Mouse (Mus musculus) stomach, embryonic 16.5 days (tissue): ENCODE measurements around the gene Fbxl17. TPM values are rescaled to one million over a fixed set of nuclear protein-coding genes. Genes with fewer than 3 reads are reported as not detected.

Source experiments
- ATAC-seq: fragments of 200-750 bp; cut with Nextera tagmentation; 2 replicates; pipeline ENCODE4 v1.8.0; 2017; ENCODE audit warnings: moderate number of reproducible peaks, moderate TSS enrichment; ENCODE audit not compliant: insufficient read depth, low FRiP score
- H3K27ac ChIP-seq: fragments of 300-500 bp; sonication (generic); 2 replicates; pipeline ENCODE4 v1.5.1; 2014; ENCODE audit warnings: low read length
- H3K27me3 ChIP-seq: fragments of 300-500 bp; sonication (generic); 2 replicates; pipeline ENCODE4 v1.6.1; 2014; ENCODE audit warnings: low read length, control low read depth, mixed read lengths; ENCODE audit not compliant: control insufficient read depth, insufficient read depth
- H3K36me3 ChIP-seq: fragments of 300-500 bp; sonication (generic); 2 replicates; pipeline ENCODE4 v1.6.1; 2014; ENCODE audit warnings: low read length; ENCODE audit not compliant: control insufficient read depth, insufficient read depth
- H3K4me1 ChIP-seq: fragments of 300-500 bp; sonication (generic); 2 replicates; pipeline ENCODE4 v1.6.1; 2014; ENCODE audit warnings: low read length, control low read depth, mixed read lengths; ENCODE audit not compliant: control insufficient read depth, insufficient read depth
- H3K4me2 ChIP-seq: fragments of 300-500 bp; sonication (generic); 2 replicates; pipeline ENCODE4 v1.6.1; 2014; ENCODE audit warnings: low read depth, low read length, mixed read lengths
- H3K4me3 ChIP-seq: fragments of 300-500 bp; sonication (generic); replicated peaks from 2 replicates; pipeline ENCODE4 v1.5.1; 2014; ENCODE audit warnings: mild to moderate bottlenecking, low read length
- H3K9ac ChIP-seq: fragments of 300-500 bp; sonication (generic); 2 replicates; pipeline ENCODE4 v1.6.1; 2014; ENCODE audit warnings: low read length
- H3K9me3 ChIP-seq: fragments of 300-500 bp; sonication (generic); replicated peaks from 2 replicates; pipeline ENCODE4 v1.6.1; 2016; ENCODE audit warnings: low read length, control low read depth; ENCODE audit not compliant: control insufficient read depth
- WGBS: fragments of 180-500 bp; shearing (Covaris S2); extraction: QIAGEN DNeasy Blood & Tissue Kit; methylation state at CpG from one replicate; pipeline ENCODE4 v1.1.7; 2014; 5-methylcytosine and 5-hydroxymethylcytosine counted together
- polyA plus RNA-seq: library from polyadenylated mRNA; unstranded; fragments of >200 nt; fragmentation: Nextera tagmentation; extraction: Ambion mirVana; gene quantifications from 2 replicates; pipeline ENCODE4 v1.2.1, GENCODE M21; 2015

Gene Fbxl17
- polyA plus RNA-seq, 1 experiment from 2014 or later, result 4.7 TPM

- H3K27ac ChIP-seq, result no peak overlapping the region
These were observed 85.7 kb downstream of the Fbxl17 start for GRCm38 (mm10) chr17:63413973-63414580.

GRCm38 (mm10) chr17:63411564-63411963, 88.3 kb downstream of the Fbxl17 start:
- Histone ChIP-seq H3K4me3 (no peak overlapping the region), H3K27me3 (no peaks in the 10 kb centered on the region), H3K4me2 (no peak overlapping the region), H3K36me3 (no peaks in the 10 kb centered on the region), H3K4me1 (no peaks in the 10 kb centered on the region; the same call in 1 of the 2 replicates), H3K9ac (no peak overlapping the region), H3K9me3 (0 out of 2 replicates have a peak, but pooled peaks cover 6% of the 10 kb centered on the region), H3K27ac (no peak overlapping the region)
- 41% methylated on average over 3 of the region's 3 CpGs for WGBS
- ATAC-seq, result no peak

More at GRCm38 (mm10) chr17:63413973-63414580, 85.7 kb downstream of the Fbxl17 start:
- Histone ChIP-seq H3K4me3 (no peak overlapping the region), H3K27me3 (no peaks in the 10 kb centered on the region), H3K9ac (no peak overlapping the region), H3K36me3 (no peaks in the 10 kb centered on the region), H3K9me3 (0 out of 2 replicates have a peak, but pooled peaks cover 6% of the 10 kb centered on the region), H3K4me2 (no peak overlapping the region), H3K4me1 (no peaks in the 10 kb centered on the region; the same call in 1 of the 2 replicates)
- no peak for ATAC-seq
- WGBS, result 92% methylated on average over 1 of the region's 1 CpGs

- Histone ChIP-seq H3K4me3 (no peak overlapping the region), H3K9ac (no peak overlapping the region), H3K4me1 (peaks cover 6% of the 10 kb centered on the region; the same call in 1 of the 2 replicates), H3K4me2 (no peak overlapping the region), H3K9me3 (0 out of 2 replicates have a peak, but pooled peaks cover 6% of the 10 kb centered on the region), H3K27ac (no peak overlapping the region), H3K36me3 (no peaks in the 10 kb centered on the region), H3K27me3 (no peaks in the 10 kb centered on the region)
- WGBS, result 88% methylated on average over 2 of the region's 2 CpGs
- no peak for ATAC-seq
These were observed 89.7 kb downstream of the Fbxl17 start for GRCm38 (mm10) chr17:63410101-63410500.

GRCm38 (mm10) chr17:63405955-63406354, 93.9 kb downstream of the Fbxl17 start:
- no peak overlapping the region for H3K9ac ChIP-seq

GRCm38 (mm10) chr17:63405471-63405870, 94.3 kb downstream of the Fbxl17 start:
- Histone ChIP-seq H3K4me2 (no peak overlapping the region), H3K9ac (no peak overlapping the region), H3K36me3 (no peaks in the 10 kb centered on the region), H3K9me3 (no peaks in the 10 kb centered on the region), H3K4me1 (peaks cover 19% of the 10 kb centered on the region), H3K4me3 (no peak overlapping the region), H3K27me3 (no peaks in the 10 kb centered on the region), H3K27ac (no peak overlapping the region)
- 66% methylated on average over 4 of the region's 4 CpGs for WGBS
- ATAC-seq, result no peak

More at GRCm38 (mm10) chr17:63405955-63406354, 93.9 kb downstream of the Fbxl17 start:
- no peaks in the 10 kb centered on the region for H3K36me3 ChIP-seq
- H3K27me3 ChIP-seq, result no peaks in the 10 kb centered on the region
- 43% methylated on average over 4 of the region's 4 CpGs for WGBS
- H3K4me2 ChIP-seq, result no peak overlapping the region
- H3K4me1 ChIP-seq, result peaks cover 19% of the 10 kb centered on the region
- H3K9me3 ChIP-seq, result no peaks in the 10 kb centered on the region
- H3K4me3 ChIP-seq, result no peak overlapping the region
- ATAC-seq, result no peak
- H3K27ac ChIP-seq, result no peak overlapping the region

- ATAC-seq, result no peak
These were observed 94.8 kb downstream of the Fbxl17 start for GRCm38 (mm10) chr17:63404968-63405367.

GRCm38 (mm10) chr17:63403801-63404415, 95.9 kb downstream of the Fbxl17 start:
- no peak overlapping the region for H3K9ac ChIP-seq
- ATAC-seq, result no peak
- no peaks in the 10 kb centered on the region for H3K27me3 ChIP-seq
- no peak overlapping the region for H3K4me3 ChIP-seq
- no peaks in the 10 kb centered on the region for H3K9me3 ChIP-seq
- no peaks in the 10 kb centered on the region for H3K36me3 ChIP-seq
- H3K4me1 ChIP-seq, result peaks cover 19% of the 10 kb centered on the region
- no peak overlapping the region for H3K4me2 ChIP-seq
- H3K27ac ChIP-seq, result no peak overlapping the region

More at GRCm38 (mm10) chr17:63404968-63405367, 94.8 kb downstream of the Fbxl17 start:
- 58% methylated on average over 2 of the region's 2 CpGs for WGBS
- no peak overlapping the region for H3K27ac ChIP-seq
- peaks cover 19% of the 10 kb centered on the region for H3K4me1 ChIP-seq
- no peak overlapping the region for H3K4me2 ChIP-seq
- H3K27me3 ChIP-seq, result no peaks in the 10 kb centered on the region
- no peaks in the 10 kb centered on the region for H3K36me3 ChIP-seq
- no peak overlapping the region for H3K9ac ChIP-seq
- H3K9me3 ChIP-seq, result no peaks in the 10 kb centered on the region
- no peak overlapping the region for H3K4me3 ChIP-seq

GRCm38 (mm10) chr17:63402741-63403681, 96.8 kb downstream of the Fbxl17 start:
- WGBS, result 63% methylated on average over 13 of the region's 13 CpGs
- ATAC-seq, result no peak
- H3K27ac ChIP-seq, result peak overlapping the region; percentile 38; the same call in 1 of the 2 replicates

More at GRCm38 (mm10) chr17:63402741-63403681, 96.8 kb downstream of the Fbxl17 start:
- no peak overlapping the region for H3K9ac ChIP-seq
- no peak overlapping the region for H3K4me3 ChIP-seq
- no peaks in the 10 kb centered on the region for H3K27me3 ChIP-seq
- peaks cover 19% of the 10 kb centered on the region for H3K4me1 ChIP-seq
- H3K4me2 ChIP-seq, result no peak overlapping the region
- H3K9me3 ChIP-seq, result no peaks in the 10 kb centered on the region
- H3K36me3 ChIP-seq, result no peaks in the 10 kb centered on the region
